Mouse (Mus musculus) heart, postnatal 0 days (tissue): Measurements from ENCODE around the gene Vangl1. TPM values are rescaled to one million over a fixed set of nuclear protein-coding genes. Genes with fewer than 3 reads are reported as not detected.

Experiments used
- ATAC-seq: fragments of 200-750 bp; cut with Nextera tagmentation; 2 replicates; pipeline ENCODE4 v1.8.0; 2017; ENCODE audit warnings: low read depth, moderate number of reproducible peaks, moderate library complexity; ENCODE audit not compliant: insufficient read depth
- DNase-seq: peaks from one replicate; pipeline ENCODE4 v3.0.0-alpha.2; 2016; ENCODE audit warnings: low spot score
- H3K27ac ChIP-seq: fragments of 300-500 bp; sonication (generic); 2 replicates; pipeline ENCODE4 v1.5.1; 2014; ENCODE audit warnings: low read depth, mild to moderate bottlenecking
- H3K27me3 ChIP-seq: fragments of 300-500 bp; sonication (generic); 2 replicates; pipeline ENCODE4 v1.6.1; 2014; ENCODE audit warnings: low read length, mixed read lengths; ENCODE audit not compliant: control insufficient read depth, insufficient read depth
- H3K36me3 ChIP-seq: fragments of 300-500 bp; sonication (generic); replicated peaks from 2 replicates; pipeline ENCODE4 v1.6.1; 2014; ENCODE audit warnings: low read length, mixed read lengths; ENCODE audit not compliant: control insufficient read depth, insufficient read depth
- H3K4me1 ChIP-seq: fragments of 300-500 bp; sonication (generic); 2 replicates; pipeline ENCODE4 v1.6.1; 2014; ENCODE audit warnings: antibody characterized with exemption; ENCODE audit not compliant: control insufficient read depth, insufficient read depth
- H3K4me2 ChIP-seq: fragments of 300-500 bp; sonication (generic); 2 replicates; pipeline ENCODE4 v1.6.1; 2014; ENCODE audit warnings: low read depth, mild to moderate bottlenecking, low read length, moderate library complexity
- H3K4me3 ChIP-seq: fragments of 300-500 bp; sonication (generic); 2 replicates; pipeline ENCODE4 v1.5.1; 2014; ENCODE audit warnings: low read depth, low read length
- H3K9ac ChIP-seq: fragments of 300-500 bp; sonication (generic); replicated peaks from 2 replicates; pipeline ENCODE4 v1.6.1; 2014; ENCODE audit warnings: low read depth, low read length, mixed read lengths
- H3K9me3 ChIP-seq: fragments of 300-500 bp; sonication (generic); replicated peaks from 2 replicates; pipeline ENCODE4 v1.6.1; 2016; ENCODE audit warnings: low read length; ENCODE audit not compliant: control insufficient read depth
- CTCF ChIP-seq: IDR thresholded peaks from 2 replicates; pipeline ENCODE4 v1.5.1; 2016; ENCODE audit warnings: antibody characterized with exemption, control low read depth, low read depth
- EP300 ChIP-seq: IDR thresholded peaks from 2 replicates; pipeline ENCODE4 v1.6.1; 2016; ENCODE audit warnings: antibody characterized with exemption, low read depth
- WGBS: fragments of 180-500 bp; shearing (Covaris S2); extraction: QIAGEN DNeasy Blood & Tissue Kit; methylation state at CpG from one replicate; pipeline ENCODE4 v1.1.7; 2014; 5-methylcytosine and 5-hydroxymethylcytosine counted together
- polyA plus RNA-seq: library from polyadenylated mRNA; unstranded; fragments of >200 nt; fragmentation: Nextera tagmentation; extraction: Ambion mirVana; gene quantifications from 2 replicates; pipeline ENCODE4 v1.2.1, GENCODE M21; 2015
- total RNA-seq: library from RNA; depleted of rRNA; stranded (reverse); fragments of >200 nt; gene quantifications from 2 replicates; pipeline ENCODE4 v1.2.3, GENCODE M21; 2014; ENCODE audit warnings: low replicate concordance

The Vangl1 gene
- total and polyA plus RNA-seq, 2 experiments from 2014 or later: 12.4 to 37.5 TPM

DNA sequence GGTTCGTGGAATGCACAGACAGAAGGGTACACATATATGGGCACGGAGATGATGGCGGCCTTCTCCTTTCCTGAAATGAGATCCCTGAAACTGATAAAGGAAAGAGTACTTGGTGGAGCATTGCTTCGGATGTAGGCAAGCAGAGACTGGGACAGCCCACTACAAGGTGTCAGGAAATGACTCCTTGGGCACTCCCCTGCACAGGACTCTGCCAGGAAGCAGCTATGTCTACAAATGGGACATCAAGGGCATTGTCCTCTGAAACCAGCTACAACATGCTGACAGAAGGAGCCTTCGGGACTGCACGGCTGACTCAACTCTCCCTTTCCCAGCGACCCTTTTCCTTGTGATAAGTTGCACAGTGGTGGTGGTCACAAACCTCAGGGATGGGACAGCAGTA is 47.8 kb downstream of the Vangl1 start:
- Histone ChIP-seq H3K27ac (no peak overlapping the region), H3K4me3 (no peak overlapping the region), H3K9ac (no peak overlapping the region), H3K27me3 (no peaks in the 10 kb centered on the region), H3K4me2 (no peak overlapping the region), H3K36me3 (peaks cover 47% of the 10 kb centered on the region), H3K9me3 (no peaks in the 10 kb centered on the region), H3K4me1 (peaks cover 4% of the 10 kb centered on the region; the same call in 1 of the 2 replicates)
- no peak for TF ChIP-seq CTCF
- ATAC-seq: no peak
- 70% methylated on average over 7 of the region's 7 CpGs for WGBS
- DNase-seq: no peak

DNA sequence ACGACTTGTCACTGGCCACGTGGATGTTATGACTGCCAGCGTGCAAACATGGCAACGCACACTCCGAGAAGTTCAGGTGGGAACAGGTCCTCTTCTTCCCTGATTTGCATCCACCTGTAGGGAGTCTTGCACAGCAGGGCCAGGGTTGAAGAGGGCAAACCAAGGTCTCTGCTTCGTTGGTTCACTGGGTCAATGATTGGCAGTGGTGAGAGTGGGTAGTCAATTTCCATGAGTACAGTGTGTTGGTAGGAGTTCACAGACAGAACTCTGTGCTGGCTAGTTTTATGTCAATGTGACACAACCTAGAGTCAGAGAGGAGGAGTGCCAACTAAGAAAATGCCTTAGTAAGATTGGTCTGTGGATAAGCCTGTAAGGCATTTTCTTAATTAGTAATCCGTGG is 50.4 kb downstream of the Vangl1 start:
- no peaks in the 10 kb centered on the region; the same call in 1 of the 2 replicates for H3K4me1 ChIP-seq
- TF ChIP-seq EP300 (no peak), CTCF (no peak)
- DNase-seq (no peak), ATAC-seq (no peak)
- H3K9ac ChIP-seq: no peak overlapping the region
- H3K4me2 ChIP-seq: no peak overlapping the region
- no peak overlapping the region for H3K27ac ChIP-seq
- H3K36me3 ChIP-seq: peaks cover 33% of the 10 kb centered on the region
- no peaks in the 10 kb centered on the region for H3K27me3 ChIP-seq
- WGBS: 89% methylated on average over 7 of the region's 7 CpGs
- no peak overlapping the region for H3K4me3 ChIP-seq
- no peaks in the 10 kb centered on the region for H3K9me3 ChIP-seq

DNA sequence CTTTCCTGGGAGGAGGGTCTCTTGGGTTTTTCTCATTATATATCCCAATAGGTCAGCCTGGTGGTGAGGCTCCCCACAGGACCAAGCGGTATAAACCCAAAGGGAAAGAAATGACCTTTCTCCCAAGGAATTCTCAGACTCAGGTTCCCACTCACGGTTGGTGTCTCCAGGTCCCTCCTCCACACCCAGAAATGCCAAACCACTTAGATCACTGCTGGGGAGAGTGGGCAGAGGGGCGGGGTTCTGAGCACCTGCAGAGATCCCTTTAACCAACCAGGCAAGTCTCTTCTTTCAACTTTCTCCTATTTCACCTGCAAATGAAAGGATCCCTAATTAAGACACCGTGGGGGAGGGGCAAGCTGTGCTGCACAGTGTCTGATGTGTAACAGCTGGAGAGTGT is 51.6 kb downstream of the Vangl1 start:
- WGBS: 41% methylated on average over 4 of the region's 4 CpGs
- no peaks in the 10 kb centered on the region for H3K27me3 ChIP-seq
- H3K4me1 ChIP-seq: no peaks in the 10 kb centered on the region
- no peak for TF ChIP-seq EP300
- TF ChIP-seq CTCF: no peak
- no peak overlapping the region for H3K27ac ChIP-seq
- H3K36me3 ChIP-seq: peaks cover 21% of the 10 kb centered on the region
- H3K4me2 ChIP-seq: no peak overlapping the region
- H3K9me3 ChIP-seq: no peaks in the 10 kb centered on the region
- H3K9ac ChIP-seq: no peak overlapping the region
- no peak for DNase-seq
- no peak overlapping the region for H3K4me3 ChIP-seq
- ATAC-seq: no peak

DNA sequence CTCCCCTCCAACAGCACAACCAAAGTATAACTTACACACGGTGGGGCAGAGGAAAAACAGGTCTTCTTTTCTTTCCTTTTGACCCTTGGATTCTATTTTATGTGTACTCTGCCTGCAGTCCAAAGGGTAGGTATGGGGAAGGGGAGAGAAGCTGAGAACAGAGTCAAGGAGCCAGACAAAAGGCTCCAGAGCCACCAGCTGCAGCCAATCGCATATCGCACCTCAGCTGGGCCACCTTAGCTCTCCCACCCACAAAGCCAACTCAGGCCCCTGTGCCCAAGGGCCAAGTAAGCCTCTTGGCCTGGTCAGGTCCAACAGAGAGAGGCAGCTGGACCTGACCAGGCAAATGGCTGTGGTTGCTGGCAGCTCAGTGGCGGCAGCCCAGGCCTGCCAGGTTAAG is 52.0 kb downstream of the Vangl1 start:
- H3K4me2 ChIP-seq: no peak overlapping the region
- H3K36me3 ChIP-seq: peaks cover 17% of the 10 kb centered on the region
- 54% methylated on average over 4 of the region's 4 CpGs for WGBS
- no peak overlapping the region for H3K9ac ChIP-seq
- no peaks in the 10 kb centered on the region for H3K9me3 ChIP-seq
- DNase-seq (no peak), ATAC-seq (no peak)
- no peak overlapping the region for H3K4me3 ChIP-seq
- no peaks in the 10 kb centered on the region for H3K27me3 ChIP-seq
- TF ChIP-seq EP300: no peak
- TF ChIP-seq CTCF: no peak
- no peak overlapping the region for H3K27ac ChIP-seq
- H3K4me1 ChIP-seq: no peaks in the 10 kb centered on the region

DNA sequence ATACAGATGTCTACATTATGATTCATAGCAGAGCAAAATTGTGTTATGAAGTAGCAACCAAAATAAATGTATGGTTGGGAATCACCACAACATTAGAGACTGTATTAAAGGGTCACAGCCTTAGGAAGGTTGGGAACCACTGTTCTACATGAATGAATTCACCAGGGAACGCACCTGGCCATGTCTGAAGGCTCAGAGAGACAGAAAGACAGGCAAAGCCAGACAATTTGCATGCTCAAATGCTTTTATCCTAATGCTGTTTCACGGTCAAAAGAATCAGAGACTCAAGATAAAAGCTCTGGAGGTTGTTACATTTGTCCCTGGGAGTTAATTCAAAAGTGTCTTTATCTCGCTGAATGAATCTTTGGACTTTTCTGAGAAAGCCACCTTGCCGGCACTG is 52.6 kb downstream of the Vangl1 start:
- ATAC-seq (no peak), DNase-seq (no peak)
- H3K9me3 ChIP-seq: no peaks in the 10 kb centered on the region
- peaks cover 16% of the 10 kb centered on the region for H3K36me3 ChIP-seq
- no peak overlapping the region for H3K4me3 ChIP-seq
- H3K4me2 ChIP-seq: no peak overlapping the region
- no peak overlapping the region for H3K27ac ChIP-seq
- no peaks in the 10 kb centered on the region for H3K4me1 ChIP-seq
- TF ChIP-seq EP300: no peak
- TF ChIP-seq CTCF: no peak
- no peak overlapping the region for H3K9ac ChIP-seq
- WGBS: 77% methylated on average over 4 of the region's 4 CpGs
- H3K27me3 ChIP-seq: no peaks in the 10 kb centered on the region

DNA sequence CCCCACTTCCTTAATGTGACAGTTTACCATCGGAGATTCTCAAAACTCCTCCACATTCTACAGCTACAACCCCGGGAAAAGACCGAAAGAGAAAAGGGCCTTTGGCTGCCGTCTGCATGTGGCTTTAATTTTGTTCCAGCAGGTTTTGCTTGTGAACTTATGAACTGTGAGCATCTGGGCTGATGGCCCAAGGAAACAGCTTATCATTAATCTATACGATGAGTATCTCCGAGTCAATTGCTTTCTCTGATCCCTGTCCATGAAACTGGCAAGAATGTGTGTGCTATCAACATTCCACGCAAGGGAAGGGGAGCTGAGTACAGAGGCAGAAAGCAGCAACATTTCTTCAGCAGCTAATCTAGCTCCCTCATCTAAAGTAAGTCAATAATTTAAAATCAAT is 54.6 kb downstream of the Vangl1 start:
- H3K27ac ChIP-seq: no peak overlapping the region

More for the DNA sequence above, 54.6 kb downstream of the Vangl1 start:
- no peaks in the 10 kb centered on the region for H3K4me1 ChIP-seq
- 39% methylated on average over 7 of the region's 7 CpGs for WGBS
- no peak overlapping the region for H3K9ac ChIP-seq
- peaks cover 28% of the 10 kb centered on the region for H3K36me3 ChIP-seq
- H3K4me2 ChIP-seq: no peak overlapping the region
- H3K4me3 ChIP-seq: no peak overlapping the region
- no peaks in the 10 kb centered on the region for H3K9me3 ChIP-seq
- ATAC-seq: no peak
- TF ChIP-seq CTCF (no peak), EP300 (no peak)
- H3K27me3 ChIP-seq: no peaks in the 10 kb centered on the region
- DNase-seq: no peak
